Mouse (Mus musculus) neural tube, embryonic 14.5 days (tissue): ENCODE data around the gene Erc2. TPM values are rescaled to one million over a fixed set of nuclear protein-coding genes. Genes with fewer than 3 reads are reported as not detected.

Experiments used
- ATAC-seq: fragments of 200-750 bp; cut with Nextera tagmentation; 2 replicates; pipeline ENCODE4 v1.8.0; 2017; ENCODE audit warnings: low read depth, mild to moderate bottlenecking, moderate TSS enrichment, moderate library complexity
- H3K27ac ChIP-seq: fragments of 300-500 bp; sonication (generic); 2 replicates; pipeline ENCODE4 v1.5.1; 2014; ENCODE audit warnings: low read depth, mild to moderate bottlenecking, control low read depth, low read length, moderate library complexity, mixed read lengths
- H3K27me3 ChIP-seq: fragments of 300-500 bp; sonication (generic); 2 replicates; pipeline ENCODE4 v1.6.1; 2014; ENCODE audit warnings: low read length; ENCODE audit not compliant: control insufficient read depth, insufficient read depth
- H3K36me3 ChIP-seq: fragments of 300-500 bp; sonication (generic); 2 replicates; pipeline ENCODE4 v1.6.1; 2014; ENCODE audit warnings: low read length, mixed read lengths; ENCODE audit not compliant: control insufficient read depth, insufficient read depth
- H3K4me1 ChIP-seq: fragments of 300-500 bp; sonication (generic); 2 replicates; pipeline ENCODE4 v1.6.1; 2014; ENCODE audit warnings: low read length; ENCODE audit not compliant: control insufficient read depth, insufficient read depth
- H3K4me2 ChIP-seq: fragments of 300-500 bp; sonication (generic); 2 replicates; pipeline ENCODE4 v1.6.1; 2014; ENCODE audit warnings: mild to moderate bottlenecking, low read depth, low read length, control low read depth
- H3K4me3 ChIP-seq: fragments of 300-500 bp; sonication (generic); 2 replicates; pipeline ENCODE4 v1.5.1; 2014; ENCODE audit warnings: low read depth, low read length, control low read depth, mixed read lengths
- H3K9ac ChIP-seq: fragments of 300-500 bp; sonication (generic); replicated peaks from 2 replicates; pipeline ENCODE4 v1.6.1; 2014; ENCODE audit warnings: low read depth, mild to moderate bottlenecking, control low read depth, low read length, mixed read lengths
- H3K9me3 ChIP-seq: fragments of 300-500 bp; sonication (generic); 2 replicates; pipeline ENCODE4 v1.6.1; 2016; ENCODE audit warnings: low read length; ENCODE audit not compliant: control insufficient read depth
- WGBS: fragments of 180-500 bp; shearing (Covaris S2); extraction: QIAGEN DNeasy Blood & Tissue Kit; methylation state at CpG from one replicate; pipeline ENCODE4 v1.1.7; 2014; 5-methylcytosine and 5-hydroxymethylcytosine counted together
- polyA plus RNA-seq: library from polyadenylated mRNA; unstranded; fragments of >200 nt; fragmentation: Nextera tagmentation; extraction: Ambion mirVana; gene quantifications from 2 replicates; pipeline ENCODE4 v1.2.1, GENCODE M21; 2014

Erc2 gene
- polyA plus RNA-seq, 1 experiment from 2014 or later = 117 TPM

DNA sequence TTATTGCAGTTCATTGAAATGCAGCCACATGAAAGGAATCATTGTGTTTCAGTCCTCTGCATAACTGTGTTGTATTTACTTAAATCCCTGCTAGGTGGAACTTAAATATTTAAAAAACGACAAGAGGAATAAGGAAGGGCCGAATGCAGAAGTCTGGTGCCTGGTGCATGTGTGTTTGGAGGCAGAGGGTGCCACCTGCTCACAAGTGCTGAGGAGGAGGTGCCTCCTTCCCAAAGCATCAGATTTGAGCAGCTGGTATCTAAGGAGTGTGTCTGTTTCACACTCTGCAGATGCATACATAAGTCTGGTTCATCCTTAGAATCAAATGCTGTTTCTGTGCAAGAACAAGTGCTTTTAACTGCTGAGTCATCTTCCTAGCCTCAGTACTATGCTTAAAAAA lies 224.6 kb downstream of the Erc2 start:
- H3K27ac ChIP-seq = no peak overlapping the region
- H3K4me3 ChIP-seq = no peak overlapping the region

DNA sequence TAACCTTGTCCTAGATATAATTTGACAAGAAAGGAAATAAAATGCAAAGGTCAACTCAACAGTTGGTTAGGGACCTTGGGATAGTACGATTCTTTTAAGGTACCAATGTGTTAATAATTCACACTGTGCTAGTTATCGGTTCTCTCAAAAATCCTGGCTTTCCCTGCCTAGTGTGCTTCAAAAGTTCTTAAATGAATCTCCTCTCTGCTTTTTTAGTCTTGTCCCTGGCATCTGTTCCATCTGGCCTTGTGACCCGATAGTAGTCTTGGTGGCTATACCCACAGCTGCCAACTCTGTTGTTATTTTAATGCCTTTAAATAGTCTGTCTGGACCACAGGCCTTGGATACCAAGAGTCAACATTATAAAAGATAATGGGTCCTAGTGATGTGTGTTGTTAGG lies 225.1 kb downstream of the Erc2 start:
- H3K9me3 ChIP-seq = no peaks in the 10 kb centered on the region
- no peak overlapping the region for H3K27ac ChIP-seq
- no peaks in the 10 kb centered on the region for H3K4me1 ChIP-seq
- ATAC-seq = no peak
- no peak overlapping the region for H3K4me2 ChIP-seq
- 61% methylated on average over 3 of the region's 3 CpGs for WGBS
- no peak overlapping the region for H3K4me3 ChIP-seq
- H3K27me3 ChIP-seq = no peaks in the 10 kb centered on the region
- no peak overlapping the region for H3K9ac ChIP-seq
- no peaks in the 10 kb centered on the region for H3K36me3 ChIP-seq

More for the DNA sequence above, 224.6 kb downstream of the Erc2 start:
- Histone ChIP-seq H3K4me2 (no peak overlapping the region), H3K36me3 (no peaks in the 10 kb centered on the region), H3K9ac (no peak overlapping the region), H3K27me3 (no peaks in the 10 kb centered on the region), H3K4me1 (no peaks in the 10 kb centered on the region), H3K9me3 (no peaks in the 10 kb centered on the region)
- 75% methylated on average over 2 of the region's 2 CpGs for WGBS
- no peak for ATAC-seq

DNA sequence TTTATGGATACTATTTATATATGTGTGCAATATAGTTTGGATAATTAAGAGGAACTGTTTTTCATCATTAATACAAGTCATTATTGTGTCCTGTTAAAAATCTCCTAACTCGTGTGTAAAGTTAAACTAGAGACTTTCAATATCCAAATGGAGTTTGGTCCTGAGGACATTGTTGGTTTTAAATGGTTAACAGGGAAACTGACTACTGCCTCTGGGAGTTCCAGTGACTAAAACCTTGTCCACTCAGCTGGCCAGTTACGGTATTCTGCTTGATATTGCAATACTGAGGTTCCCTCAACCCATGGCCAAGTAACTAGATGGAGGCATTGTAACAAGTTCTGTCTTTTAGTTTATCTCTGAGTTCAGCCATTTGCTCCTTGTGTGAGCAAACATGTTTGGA lies 229.0 kb downstream of the Erc2 start:
- no peak overlapping the region for H3K9ac ChIP-seq
- no peak overlapping the region for H3K27ac ChIP-seq
- no peak for ATAC-seq
- WGBS = 90% methylated on average over 2 of the region's 2 CpGs
- H3K4me3 ChIP-seq = no peak overlapping the region
- H3K27me3 ChIP-seq = no peaks in the 10 kb centered on the region
- no peaks in the 10 kb centered on the region for H3K4me1 ChIP-seq
- no peaks in the 10 kb centered on the region for H3K36me3 ChIP-seq
- H3K9me3 ChIP-seq = no peaks in the 10 kb centered on the region
- no peak overlapping the region for H3K4me2 ChIP-seq

DNA sequence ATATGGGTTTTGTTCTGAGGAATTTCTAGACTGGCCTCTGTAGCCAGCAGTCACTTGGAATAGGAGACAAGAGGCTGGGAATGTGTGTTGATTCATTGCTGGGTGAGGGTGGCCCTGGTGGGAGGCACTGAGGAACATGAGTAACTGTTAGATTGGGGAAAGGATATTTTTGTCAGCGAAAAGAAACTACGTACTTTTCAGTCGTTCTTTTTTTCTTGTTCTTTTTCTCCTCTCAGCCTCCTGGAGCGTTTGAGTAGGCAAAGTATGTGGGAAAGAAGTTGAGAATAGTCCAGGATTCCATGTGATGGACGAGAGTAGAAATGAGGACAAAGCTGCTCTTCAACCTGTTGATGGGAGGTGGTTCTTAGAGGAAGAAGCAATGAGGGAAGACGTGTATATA lies 230.4 kb downstream of the Erc2 start:
- no peak overlapping the region for H3K4me2 ChIP-seq
- H3K4me3 ChIP-seq = no peak overlapping the region
- no peak for ATAC-seq
- H3K9ac ChIP-seq = no peak overlapping the region
- no peaks in the 10 kb centered on the region for H3K9me3 ChIP-seq
- WGBS = 84% methylated on average over 6 of the region's 6 CpGs
- H3K27ac ChIP-seq = no peak overlapping the region
- H3K4me1 ChIP-seq = no peaks in the 10 kb centered on the region
- H3K27me3 ChIP-seq = no peaks in the 10 kb centered on the region
- no peaks in the 10 kb centered on the region for H3K36me3 ChIP-seq

DNA sequence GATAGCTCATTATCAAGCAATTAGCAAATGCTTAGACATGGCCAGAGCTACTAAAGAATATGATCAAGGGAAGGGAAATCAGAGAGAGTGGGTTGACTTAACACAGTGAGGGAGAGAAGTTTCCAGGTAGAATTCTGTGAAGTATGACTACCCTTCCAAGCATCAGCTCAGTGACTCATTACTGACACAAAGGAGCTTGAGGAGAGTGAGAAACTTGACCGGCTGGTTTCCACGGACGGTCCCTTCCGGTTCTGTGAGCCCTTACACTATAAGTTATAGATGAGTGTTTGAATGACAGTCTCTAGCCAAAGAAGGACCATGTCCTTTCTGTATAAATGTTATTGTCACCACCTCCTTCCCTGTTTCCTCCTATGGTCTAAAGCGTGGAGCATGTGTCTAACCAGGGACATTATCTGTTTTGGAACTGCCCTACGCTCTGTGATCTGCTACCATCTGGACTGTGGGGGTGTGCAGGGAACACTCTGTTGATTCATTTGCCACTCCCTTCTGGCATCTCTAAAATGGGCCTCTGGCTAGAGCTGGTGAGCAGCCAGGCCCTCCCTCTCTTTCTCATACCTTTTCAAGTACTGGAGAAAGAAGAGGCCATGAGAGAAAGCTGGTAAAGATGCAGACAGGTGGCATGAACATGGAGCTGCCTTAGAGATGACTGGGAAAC lies 238.3 kb downstream of the Erc2 start:
- WGBS = 93% methylated on average over 6 of the region's 6 CpGs
- no peaks in the 10 kb centered on the region for H3K27me3 ChIP-seq
- H3K27ac ChIP-seq = no peak overlapping the region
- no peak for ATAC-seq
- H3K9ac ChIP-seq = no peak overlapping the region
- no peaks in the 10 kb centered on the region for H3K36me3 ChIP-seq
- H3K9me3 ChIP-seq = no peaks in the 10 kb centered on the region
- H3K4me3 ChIP-seq = no peak overlapping the region
- no peak overlapping the region for H3K4me2 ChIP-seq
- H3K4me1 ChIP-seq = no peaks in the 10 kb centered on the region

DNA sequence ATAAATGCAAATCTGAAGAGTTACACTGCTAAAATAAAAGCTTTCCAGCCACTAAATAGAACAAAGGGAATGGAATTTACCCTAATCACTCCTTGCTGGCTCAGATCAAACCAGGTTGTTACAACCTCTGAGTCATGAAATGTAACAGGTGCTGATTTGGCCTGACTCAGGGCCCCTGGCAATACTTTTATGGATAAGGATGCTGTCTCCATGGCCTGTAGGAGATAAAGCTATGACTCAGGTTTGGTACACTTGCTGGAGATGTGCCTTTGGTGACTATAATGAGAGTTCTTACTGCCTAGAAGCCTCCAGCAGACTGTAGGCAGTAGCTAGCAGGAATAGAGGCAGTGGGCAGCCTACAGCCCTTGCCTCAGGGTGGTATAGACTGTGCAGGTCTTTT lies 240.1 kb downstream of the Erc2 start:
- Histone ChIP-seq H3K9me3 (no peaks in the 10 kb centered on the region), H3K4me3 (no peak overlapping the region), H3K27me3 (no peaks in the 10 kb centered on the region), H3K9ac (no peak overlapping the region), H3K36me3 (no peaks in the 10 kb centered on the region), H3K27ac (no peak overlapping the region), H3K4me1 (no peaks in the 10 kb centered on the region), H3K4me2 (no peak overlapping the region)
- no peak for ATAC-seq

DNA sequence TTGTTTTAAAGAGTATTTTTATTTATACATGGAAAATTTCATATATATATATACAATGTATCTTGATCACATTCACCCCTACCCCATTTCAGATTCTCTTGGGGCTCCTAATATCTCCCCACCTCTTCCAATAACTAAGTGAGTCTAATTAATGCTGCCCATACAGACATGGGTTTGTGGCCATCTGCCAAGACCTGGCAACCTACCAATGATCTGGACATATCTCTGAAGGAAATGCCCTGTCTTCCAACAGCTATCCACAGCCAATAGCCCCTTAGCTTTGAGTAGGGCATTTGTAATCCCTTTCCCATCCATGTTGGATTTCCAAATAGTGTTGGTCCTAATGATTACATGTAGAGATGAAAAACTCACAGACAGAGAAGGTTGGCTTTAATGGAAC lies 245.2 kb downstream of the Erc2 start:
- Histone ChIP-seq H3K36me3 (no peaks in the 10 kb centered on the region), H3K9ac (no peak overlapping the region), H3K4me2 (no peak overlapping the region), H3K27me3 (no peaks in the 10 kb centered on the region), H3K4me3 (no peak overlapping the region), H3K4me1 (no peaks in the 10 kb centered on the region), H3K27ac (no peak overlapping the region), H3K9me3 (no peaks in the 10 kb centered on the region)
- no peak for ATAC-seq

DNA sequence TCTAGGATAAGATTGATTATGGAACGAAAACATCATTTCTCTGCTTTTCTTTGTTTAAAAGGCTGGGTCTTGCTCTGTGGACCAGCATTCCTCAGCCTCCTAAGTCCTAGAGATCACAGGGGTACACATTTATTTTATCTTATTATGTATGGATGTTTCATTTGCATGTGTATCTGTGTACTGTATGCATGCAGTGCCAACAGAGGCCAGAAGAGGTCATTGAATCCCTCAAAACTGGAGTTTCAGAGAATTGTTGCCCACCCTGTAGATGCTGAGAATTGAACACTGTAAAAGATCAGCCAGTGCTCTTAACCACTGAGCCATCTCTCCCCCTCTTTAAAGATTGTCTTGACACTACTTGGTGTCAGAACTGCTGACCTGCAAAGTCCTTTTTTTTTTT lies 251.4 kb downstream of the Erc2 start:
- H3K27ac ChIP-seq = no peak overlapping the region
- H3K9me3 ChIP-seq = no peaks in the 10 kb centered on the region
- 93% methylated on average over 1 of the region's 1 CpGs for WGBS
- no peak overlapping the region for H3K9ac ChIP-seq
- H3K36me3 ChIP-seq = no peaks in the 10 kb centered on the region
- no peak for ATAC-seq
- H3K27me3 ChIP-seq = no peaks in the 10 kb centered on the region
- H3K4me3 ChIP-seq = no peak overlapping the region
- H3K4me1 ChIP-seq = 0 out of 2 replicates have a peak, but pooled peaks cover 3% of the 10 kb centered on the region
- no peak overlapping the region for H3K4me2 ChIP-seq

DNA sequence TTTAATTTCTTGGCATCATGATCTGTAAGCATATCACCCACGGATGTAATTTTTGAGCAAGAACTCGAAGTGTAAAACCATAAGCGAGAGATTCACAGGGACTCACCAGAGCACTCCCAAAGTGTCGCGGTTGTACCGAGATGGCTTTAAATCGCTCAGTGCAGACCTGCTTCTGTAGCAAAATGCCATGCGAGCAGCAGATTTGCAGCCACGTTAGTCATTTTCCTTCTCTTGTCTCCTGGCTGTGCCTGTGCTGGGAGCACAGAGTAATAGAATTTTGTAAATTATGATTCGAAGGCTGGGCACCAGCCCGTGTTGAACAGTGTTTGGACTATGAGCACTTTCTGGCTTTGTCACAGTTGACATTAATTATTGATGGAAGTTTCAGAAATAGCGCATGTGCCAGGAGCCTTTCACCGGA lies 253.8 kb downstream of the Erc2 start:
- H3K36me3 ChIP-seq = no peaks in the 10 kb centered on the region
- no peak overlapping the region for H3K4me3 ChIP-seq
- no peaks in the 10 kb centered on the region for H3K27me3 ChIP-seq
- ATAC-seq = no peak
- no peak overlapping the region for H3K9ac ChIP-seq
- H3K27ac ChIP-seq = no peak overlapping the region
- H3K9me3 ChIP-seq = no peaks in the 10 kb centered on the region
- WGBS = 53% methylated on average over 13 of the region's 13 CpGs
- H3K4me1 ChIP-seq = 0 out of 2 replicates have a peak, but pooled peaks cover 3% of the 10 kb centered on the region
- peak overlapping the region; percentile 12; the same call in 1 of the 2 replicates for H3K4me2 ChIP-seq
